Mouse (Mus musculus): ENCODE results near the gene Abi3. TPM values are rescaled to one million over a fixed set of nuclear protein-coding genes. Genes with fewer than 3 reads are reported as not detected.
A peak's percentile ranks its signal among the peaks of the same experiment; 100 is the strongest.

Abi3 gene
- polyA plus RNA-seq, 1 experiment from 2014 or later: 9.5 TPM

DNA sequence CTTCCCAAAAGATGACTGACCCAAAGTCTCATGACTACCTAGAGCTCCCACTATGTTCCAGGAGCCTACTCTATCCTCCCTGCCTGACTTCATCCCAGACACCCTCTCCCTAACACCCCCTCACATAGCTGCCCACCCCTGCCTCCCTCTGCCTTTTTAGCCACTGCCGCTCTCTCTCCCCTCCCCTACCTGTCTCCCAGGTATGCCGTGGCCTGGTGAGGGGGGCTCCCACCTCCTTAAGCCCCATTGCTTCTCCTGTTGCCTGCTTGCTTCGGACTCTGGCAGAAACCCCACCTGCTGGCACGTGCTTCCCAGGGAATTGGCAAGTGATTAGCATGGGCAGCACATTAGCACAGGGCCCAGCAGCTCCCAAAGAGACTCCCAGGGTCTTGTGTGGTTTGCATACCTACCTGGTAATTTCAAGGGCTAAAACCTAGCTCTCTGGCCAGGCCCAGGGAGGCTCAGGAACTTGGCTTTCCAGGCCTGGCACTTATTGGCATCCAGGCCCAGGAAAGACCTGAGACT lies 12.7 kb downstream of the Abi3 start:
- Histone ChIP-seq H3K9me3 (no peaks in the 10 kb centered on the region), H3K4me3 (replicated peaks) (no peak overlapping the region), H3K27ac (no peak overlapping the region), H3K9ac (no peak overlapping the region), H3K27me3 (replicated peaks) (peaks cover 78% of the 10 kb centered on the region), H3K36me3 (0 out of 2 replicates have a peak, but pooled peaks cover 3% of the 10 kb centered on the region), H3K4me1 (replicated peaks) (peaks cover 38% of the 10 kb centered on the region), H3K4me2 (replicated peaks) (no peak overlapping the region)
- WGBS: 49% methylated on average over 4 of the region's 4 CpGs
- no peak for ATAC-seq

DNA sequence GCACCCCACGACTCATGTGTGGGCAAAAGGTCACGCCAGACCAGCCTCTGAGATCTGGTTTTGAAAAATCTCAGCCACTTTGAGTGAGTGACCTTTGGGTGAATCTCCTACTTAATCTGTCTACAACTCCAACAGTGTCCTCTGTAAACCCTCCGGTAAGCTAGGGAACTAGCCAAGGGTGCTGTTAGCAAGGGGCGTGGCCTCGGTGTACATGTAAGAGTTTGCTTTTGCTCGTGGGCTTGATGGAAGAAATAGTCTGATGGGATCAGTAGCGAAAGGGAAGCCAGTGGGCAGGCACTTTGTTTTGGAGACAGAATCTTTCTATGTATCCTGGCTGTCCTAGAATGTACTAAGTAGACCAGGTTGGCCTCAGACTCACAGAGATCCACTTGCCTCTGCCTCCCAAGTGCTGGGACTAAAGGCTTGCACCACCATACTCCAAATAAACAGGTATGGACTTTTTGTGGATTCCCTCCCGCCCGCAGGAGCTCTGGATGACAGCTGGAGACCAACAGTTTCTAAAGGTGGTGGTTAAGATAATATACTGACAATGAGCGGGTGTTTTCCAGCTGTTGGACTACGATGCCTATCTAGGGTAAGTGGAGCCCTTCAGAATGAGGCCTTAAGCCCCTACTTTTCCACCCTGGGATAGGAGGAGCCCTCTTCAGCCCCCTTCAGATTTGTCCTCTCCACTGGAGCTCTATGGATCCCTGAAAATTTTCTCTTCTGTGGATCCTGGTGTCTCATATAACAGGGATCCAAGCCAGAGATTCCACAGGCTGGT lies 13.9 kb downstream of the Abi3 start:
- H3K4me2 ChIP-seq (replicated peaks): no peak overlapping the region
- no peak for ATAC-seq
- H3K27me3 ChIP-seq (replicated peaks): peaks cover 66% of the 10 kb centered on the region
- 71% methylated on average over 11 of the region's 11 CpGs for WGBS
- H3K9ac ChIP-seq: no peak overlapping the region
- 0 out of 2 replicates have a peak, but pooled peaks cover 3% of the 10 kb centered on the region for H3K36me3 ChIP-seq
- H3K9me3 ChIP-seq: no peaks in the 10 kb centered on the region
- H3K4me1 ChIP-seq (replicated peaks): peaks cover 28% of the 10 kb centered on the region
- H3K27ac ChIP-seq: no peak overlapping the region
- H3K4me3 ChIP-seq (replicated peaks): no peak overlapping the region

- WGBS: 21% methylated on average over 3 of the region's 3 CpGs
- ATAC-seq: no peak
- peak overlapping the region; percentile 17 for H3K4me2 ChIP-seq (replicated peaks)
These were observed 14.7 kb downstream of the Abi3 start for GRCm38 (mm10) chr11:95827464-95828085.

DNA sequence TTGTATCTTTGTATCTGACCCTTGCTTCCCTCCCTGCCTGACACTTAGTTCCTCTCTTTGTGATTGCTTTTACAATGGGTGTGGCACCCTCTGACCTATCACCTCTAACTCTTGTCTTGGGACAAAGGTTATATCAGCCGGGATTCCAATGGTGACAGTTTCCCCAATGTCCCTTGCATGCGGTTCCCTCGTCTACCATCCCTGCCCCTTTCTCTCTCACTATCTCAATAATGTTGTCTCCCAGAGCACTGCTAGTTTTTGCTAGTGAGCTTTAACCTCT lies 15.2 kb downstream of the Abi3 start:
- no peak overlapping the region for H3K9ac ChIP-seq
- peak overlapping the region; percentile 17; the same call in 1 of the 2 replicates for H3K4me2 ChIP-seq (replicated peaks)
- H3K27me3 ChIP-seq (replicated peaks): peaks cover 54% of the 10 kb centered on the region
- no peak overlapping the region for H3K4me3 ChIP-seq (replicated peaks)
- peaks cover 28% of the 10 kb centered on the region for H3K4me1 ChIP-seq (replicated peaks)
- no peaks in the 10 kb centered on the region for H3K36me3 ChIP-seq
- no peak for ATAC-seq
- no peaks in the 10 kb centered on the region for H3K9me3 ChIP-seq
- 24% methylated on average over 3 of the region's 3 CpGs for WGBS
- no peak overlapping the region for H3K27ac ChIP-seq

More at GRCm38 (mm10) chr11:95827464-95828085, 14.7 kb downstream of the Abi3 start:
- Histone ChIP-seq H3K36me3 (no peaks in the 10 kb centered on the region), H3K4me1 (replicated peaks) (peaks cover 28% of the 10 kb centered on the region), H3K4me3 (replicated peaks) (no peak overlapping the region), H3K27ac (no peak overlapping the region), H3K27me3 (replicated peaks) (peaks cover 58% of the 10 kb centered on the region), H3K9me3 (no peaks in the 10 kb centered on the region), H3K9ac (no peak overlapping the region)

- Histone ChIP-seq H3K27me3 (replicated peaks) (peaks cover 50% of the 10 kb centered on the region), H3K36me3 (no peaks in the 10 kb centered on the region), H3K27ac (no peak overlapping the region), H3K4me2 (replicated peaks) (peak overlapping the region; percentile 17; the same call in 1 of the 2 replicates), H3K4me3 (replicated peaks) (no peak overlapping the region), H3K9me3 (no peaks in the 10 kb centered on the region), H3K4me1 (replicated peaks) (peaks cover 28% of the 10 kb centered on the region), H3K9ac (no peak overlapping the region)
- ATAC-seq: no peak
- WGBS: 51% methylated on average over 6 of the region's 6 CpGs
These were observed 15.7 kb downstream of the Abi3 start for GRCm38 (mm10) chr11:95826317-95827167.

GRCm38 (mm10) chr11:95825625-95826024 lies 16.7 kb downstream of the Abi3 start:
- WGBS: 61% methylated on average over 3 of the region's 3 CpGs
- H3K27me3 ChIP-seq (replicated peaks): peaks cover 41% of the 10 kb centered on the region

DNA sequence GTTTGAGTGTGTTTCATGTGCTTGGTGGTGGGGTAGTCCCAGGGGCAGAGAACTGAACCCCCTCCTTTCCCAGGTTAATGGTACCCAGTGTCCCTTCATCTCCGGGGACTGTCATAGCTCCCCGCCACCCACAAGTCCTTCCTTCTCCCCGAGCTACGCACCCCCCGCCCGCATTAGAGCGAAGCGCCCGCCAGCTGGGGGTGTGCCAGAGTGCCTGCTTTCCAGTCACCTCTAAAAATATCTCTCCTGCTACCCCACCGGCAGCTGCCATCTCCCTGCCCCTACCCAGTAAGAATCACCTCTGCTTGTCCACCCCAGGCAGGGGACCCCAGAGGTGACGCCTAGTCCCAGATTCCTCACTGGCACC lies 17.4 kb downstream of the Abi3 start:
- H3K27me3 ChIP-seq (replicated peaks): peaks cover 33% of the 10 kb centered on the region

More at GRCm38 (mm10) chr11:95825625-95826024, 16.7 kb downstream of the Abi3 start:
- Histone ChIP-seq H3K4me3 (replicated peaks) (no peak overlapping the region), H3K27ac (no peak overlapping the region), H3K4me2 (replicated peaks) (no peak overlapping the region), H3K9me3 (no peaks in the 10 kb centered on the region), H3K9ac (no peak overlapping the region), H3K36me3 (no peaks in the 10 kb centered on the region), H3K4me1 (replicated peaks) (peaks cover 19% of the 10 kb centered on the region)
- ATAC-seq: no peak

GRCm38 (mm10) chr11:95824071-95824876 lies 18.0 kb downstream of the Abi3 start, which contains the start of gene Phospho1:
Phospho1 (plus strand) TSS chr11:95824499.
- no peaks in the 10 kb centered on the region for H3K36me3 ChIP-seq
- H3K9me3 ChIP-seq: no peaks in the 10 kb centered on the region
- ATAC-seq: peak; percentile 98
- peak within 1 kb of the TSS; percentile 95 for H3K4me2 ChIP-seq (replicated peaks)
- H3K4me3 ChIP-seq (replicated peaks): peak within 1 kb of the TSS; percentile 71
- WGBS: under 1% methylated on average over 78 of the region's 78 CpGs
- H3K27me3 ChIP-seq (replicated peaks): peaks cover 28% of the 10 kb centered on the region
- peak within 1 kb of the TSS; percentile 78 for H3K9ac ChIP-seq
- peaks cover 12% of the 10 kb centered on the region for H3K4me1 ChIP-seq (replicated peaks)
- 0 out of 2 replicates have a peak within 1 kb of the TSS, but pooled peaks have one; percentile 2 for H3K27ac ChIP-seq

More for the DNA sequence above, 17.4 kb downstream of the Abi3 start:
- no peaks in the 10 kb centered on the region for H3K9me3 ChIP-seq
- H3K4me3 ChIP-seq (replicated peaks): peak overlapping the region; percentile 71
- peak overlapping the region; percentile 95 for H3K4me2 ChIP-seq (replicated peaks)
- H3K36me3 ChIP-seq: no peaks in the 10 kb centered on the region
- WGBS: 2% methylated on average over 11 of the region's 11 CpGs
- ATAC-seq: peak; percentile 15
- no peak overlapping the region for H3K27ac ChIP-seq
- peak overlapping the region; percentile 78 for H3K9ac ChIP-seq
- H3K4me1 ChIP-seq (replicated peaks): peaks cover 12% of the 10 kb centered on the region

DNA sequence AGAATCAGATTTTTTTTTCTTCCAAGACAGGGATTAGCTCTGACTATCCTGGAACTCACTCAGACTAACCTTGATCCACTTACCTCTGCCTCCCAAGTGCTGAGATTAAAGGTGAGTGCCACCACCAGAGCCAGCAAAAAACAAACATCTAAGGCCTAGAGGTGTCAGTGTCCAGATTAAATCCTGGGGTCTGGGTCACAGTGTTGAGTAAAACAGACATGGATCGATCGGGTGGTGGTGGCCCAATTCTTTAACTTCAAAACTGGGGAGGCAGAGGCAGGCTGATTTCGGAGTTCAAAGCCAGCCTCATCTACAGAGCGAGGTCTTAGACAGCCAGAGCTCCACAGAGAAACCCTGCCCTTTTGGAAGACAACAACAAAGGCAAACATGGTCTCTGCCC lies 19.8 kb downstream of the Abi3 start:
- Histone ChIP-seq H3K27me3 (replicated peaks) (peaks cover 12% of the 10 kb centered on the region), H3K36me3 (no peaks in the 10 kb centered on the region), H3K27ac (no peak overlapping the region), H3K4me1 (replicated peaks) (peaks cover 12% of the 10 kb centered on the region), H3K4me3 (replicated peaks) (no peak overlapping the region), H3K9ac (no peak overlapping the region), H3K4me2 (replicated peaks) (no peak overlapping the region), H3K9me3 (no peaks in the 10 kb centered on the region)
- ATAC-seq: no peak
- WGBS: 95% methylated on average over 4 of the region's 4 CpGs

DNA sequence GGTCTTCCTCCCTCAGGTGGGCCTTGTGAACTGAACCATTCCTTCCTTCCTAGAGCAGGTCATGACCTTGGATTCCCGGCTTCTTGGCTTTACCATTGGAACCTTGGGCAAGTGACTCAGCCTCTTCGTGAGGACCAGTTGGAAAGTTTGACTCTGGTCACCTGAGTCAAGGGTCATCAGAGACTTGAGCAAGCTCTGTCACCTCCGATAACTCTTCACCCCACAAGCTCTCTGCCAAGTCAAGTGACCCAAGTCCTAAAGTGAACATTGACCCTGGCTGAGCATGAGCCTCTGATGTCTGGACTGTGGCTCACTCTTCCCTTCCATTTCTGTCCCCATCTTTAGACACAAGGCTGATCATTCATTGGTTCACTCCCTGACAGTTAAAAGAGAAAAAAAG lies 20.8 kb downstream of the Abi3 start:
- Histone ChIP-seq H3K4me1 (replicated peaks) (peaks cover 6% of the 10 kb centered on the region), H3K36me3 (no peaks in the 10 kb centered on the region), H3K27me3 (replicated peaks) (peaks cover 7% of the 10 kb centered on the region), H3K9ac (no peak overlapping the region), H3K9me3 (no peaks in the 10 kb centered on the region), H3K4me3 (replicated peaks) (no peak overlapping the region), H3K27ac (no peak overlapping the region), H3K4me2 (replicated peaks) (no peak overlapping the region)
- no peak for ATAC-seq
- 86% methylated on average over 3 of the region's 3 CpGs for WGBS

DNA sequence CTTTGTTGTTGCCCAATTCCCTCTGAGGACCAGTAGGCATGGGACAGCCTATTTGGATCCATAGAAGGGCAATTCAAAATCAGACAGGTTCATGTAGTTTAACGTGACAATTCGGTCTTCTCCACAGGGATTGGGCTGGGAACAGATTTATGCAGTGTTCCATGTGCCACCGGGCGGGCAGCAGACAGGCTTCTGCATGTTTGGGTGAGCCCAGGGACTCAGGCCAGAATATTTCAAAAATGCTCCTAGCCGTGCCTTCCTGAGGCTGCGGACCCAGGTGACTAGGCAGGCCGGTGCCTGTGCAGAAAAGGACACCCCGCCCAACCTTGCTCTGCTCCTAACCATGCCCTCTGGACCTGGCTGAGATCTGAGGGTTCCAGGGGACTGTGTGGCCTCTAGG lies 23.1 kb downstream of the Abi3 start:
- Histone ChIP-seq H3K4me2 (replicated peaks) (no peak overlapping the region), H3K27me3 (replicated peaks) (no peaks in the 10 kb centered on the region), H3K4me1 (replicated peaks) (no peaks in the 10 kb centered on the region; the same call in 1 of the 2 replicates), H3K27ac (no peak overlapping the region), H3K9ac (no peak overlapping the region), H3K36me3 (no peaks in the 10 kb centered on the region), H3K4me3 (replicated peaks) (no peak overlapping the region), H3K9me3 (no peaks in the 10 kb centered on the region)
- 85% methylated on average over 8 of the region's 8 CpGs for WGBS
- ATAC-seq: no peak

Measured in intestine, embryonic 15.5 days (tissue).